Mouse (Mus musculus) liver, embryonic 14.5 days (tissue): ENCODE results near the gene Arhgap10.

ENCODE experiments used
- CTCF ChIP-seq: IDR thresholded peaks from 2 replicates; pipeline ENCODE4 v1.5.1; 2016; ENCODE audit warnings: antibody characterized with exemption, low read depth, control low read depth
- EP300 ChIP-seq: IDR thresholded peaks from 2 replicates; pipeline ENCODE4 v1.6.1; 2016; ENCODE audit warnings: antibody characterized with exemption, low read depth

DNA sequence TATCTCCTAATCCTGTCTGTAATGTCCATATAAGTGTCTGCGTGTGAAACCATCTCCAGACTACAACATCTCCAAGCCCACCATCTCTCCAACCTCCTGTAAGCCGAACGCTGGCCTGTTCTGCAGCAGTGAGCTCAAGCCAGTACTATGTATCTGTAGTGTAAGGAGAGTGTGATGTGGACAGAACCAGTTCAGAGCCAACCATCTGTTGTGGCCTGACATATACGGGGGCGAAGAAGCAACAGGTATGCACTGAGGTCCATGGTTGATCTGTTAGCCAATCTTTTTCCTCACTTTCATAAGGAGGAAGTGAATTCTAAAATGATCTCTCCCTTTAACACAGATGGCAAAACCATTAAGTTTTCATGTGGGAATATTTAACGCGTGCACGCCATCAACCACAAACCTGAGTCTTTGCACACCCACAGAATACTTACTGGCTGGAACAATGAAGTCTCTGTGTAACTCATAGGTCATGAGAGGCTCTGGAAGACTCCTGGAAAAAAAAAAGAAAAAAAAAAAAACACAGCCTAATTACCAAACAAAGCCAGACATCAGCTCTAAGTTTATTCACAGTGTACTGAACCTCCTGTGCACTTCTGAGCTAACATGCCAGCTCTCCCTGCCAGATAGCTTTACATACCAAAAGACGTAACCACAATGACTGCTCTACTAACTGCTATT, 166.4 kb downstream of the Arhgap10 start:
- TF ChIP-seq CTCF (no peak), EP300 (no peak)
